Mouse (Mus musculus) 416B (cell line): ENCODE measurements around the gene Ccdc62.
A peak's percentile ranks its signal among the peaks of the same experiment; 100 is the strongest.

Experiments
- DNase-seq: peaks from one replicate; pipeline ENCODE4 v3.0.0; 2011; ENCODE audit warnings: low read depth

Gene Ccdc62

DNA sequence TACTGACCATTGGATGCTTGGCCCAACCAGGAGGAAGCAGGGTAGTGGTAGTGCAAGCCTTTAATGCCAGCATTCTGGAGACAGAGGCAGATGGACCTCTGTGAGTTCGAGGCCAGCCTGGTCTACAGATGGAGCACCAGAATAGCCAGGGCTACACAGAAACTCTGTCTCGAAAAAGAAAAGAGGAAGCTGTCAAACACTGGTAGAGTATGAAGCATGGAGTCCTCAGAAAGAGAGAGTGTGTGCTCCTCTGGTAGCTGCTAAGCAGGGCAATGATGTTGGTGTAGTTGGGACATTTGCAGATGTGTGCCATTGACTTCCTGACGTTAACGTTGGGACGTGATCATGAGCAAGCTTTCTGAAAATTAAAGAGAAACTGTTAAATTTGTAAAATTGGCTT, 8.0 kb downstream of the Ccdc62 start:
- no peak for DNase-seq

GRCm38 (mm10) chr5:123946546-123946945, 16.1 kb downstream of the Ccdc62 start:
- no peak for DNase-seq

GRCm38 (mm10) chr5:123947041-123947761, 16.7 kb downstream of the Ccdc62 start:
- DNase-seq, result peak; percentile 82

- DNase-seq, result no peak
Observed at GRCm38 (mm10) chr5:123952365-123953045, 22.0 kb downstream of the Ccdc62 start.

DNA sequence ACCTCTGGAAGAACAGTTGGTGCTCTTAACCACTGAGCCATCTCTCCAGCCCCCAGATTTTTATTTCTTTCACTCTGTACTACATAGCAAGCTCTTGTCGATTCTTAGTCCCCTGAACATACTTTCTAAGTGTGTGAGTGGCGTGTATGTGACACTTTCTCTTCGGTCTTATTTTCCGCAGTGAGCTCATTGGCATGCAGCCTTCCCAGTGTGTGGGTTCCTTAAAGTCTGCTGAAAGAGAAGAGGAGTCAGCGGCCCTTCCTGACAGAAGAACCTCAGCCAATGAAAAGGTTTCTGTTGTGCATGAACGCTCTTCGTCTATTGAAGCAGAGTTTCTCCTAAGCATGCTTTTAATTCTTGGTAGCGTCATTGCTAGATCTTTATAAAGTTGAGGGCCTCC, 26.7 kb downstream of the Ccdc62 start:
- DNase-seq, result no peak

GRCm38 (mm10) chr5:123959018-123959417, 28.5 kb downstream of the Ccdc62 start:
- no peak for DNase-seq

DNA sequence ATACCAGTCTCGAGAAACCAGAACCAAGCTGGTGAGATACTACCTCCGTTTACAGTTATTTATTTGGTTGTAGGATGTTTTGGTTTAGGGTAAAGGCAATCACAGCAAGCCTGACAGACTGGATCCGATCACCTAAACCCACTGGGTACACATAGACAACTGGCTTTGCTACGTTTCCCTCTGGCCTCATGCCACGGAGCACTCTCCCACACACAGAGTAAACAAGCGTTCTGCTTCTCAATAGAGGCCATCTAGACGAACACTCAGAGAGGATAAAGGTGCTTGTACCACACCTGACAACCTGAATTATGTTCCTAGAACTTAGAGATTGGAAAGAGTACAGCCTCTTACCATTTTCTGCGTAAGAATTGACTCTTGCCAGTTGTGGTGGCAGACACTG, 29.6 kb downstream of the Ccdc62 start:
- no peak for DNase-seq

GRCm38 (mm10) chr5:123961046-123961445, 30.6 kb downstream of the Ccdc62 start:
- DNase-seq, result no peak

- DNase-seq, result no peak
Observed at GRCm38 (mm10) chr5:123964208-123964607, 33.7 kb downstream of the Ccdc62 start.

DNA sequence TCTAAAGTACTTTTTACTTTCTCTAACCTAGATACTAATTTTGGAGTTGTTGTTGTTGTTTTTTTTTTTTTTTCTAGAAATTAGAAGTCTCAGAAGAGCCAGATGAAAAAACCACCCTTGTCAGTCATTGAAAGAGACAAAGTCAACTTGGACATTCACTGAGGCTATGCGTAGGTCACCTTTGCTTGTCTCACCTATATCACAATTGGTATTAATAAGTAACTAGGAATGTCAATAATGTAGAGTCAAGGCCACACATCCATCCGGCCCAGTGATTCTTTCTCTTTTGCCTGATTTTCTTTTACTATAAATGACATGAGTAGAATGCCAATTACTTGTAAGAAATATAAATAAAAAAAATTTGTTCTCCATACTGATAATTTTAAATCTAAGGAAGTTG, 36.3 kb downstream of the Ccdc62 start:
- DNase-seq, result no peak

GRCm38 (mm10) chr5:123968468-123968867, 38.0 kb downstream of the Ccdc62 start:
- no peak for DNase-seq

DNA sequence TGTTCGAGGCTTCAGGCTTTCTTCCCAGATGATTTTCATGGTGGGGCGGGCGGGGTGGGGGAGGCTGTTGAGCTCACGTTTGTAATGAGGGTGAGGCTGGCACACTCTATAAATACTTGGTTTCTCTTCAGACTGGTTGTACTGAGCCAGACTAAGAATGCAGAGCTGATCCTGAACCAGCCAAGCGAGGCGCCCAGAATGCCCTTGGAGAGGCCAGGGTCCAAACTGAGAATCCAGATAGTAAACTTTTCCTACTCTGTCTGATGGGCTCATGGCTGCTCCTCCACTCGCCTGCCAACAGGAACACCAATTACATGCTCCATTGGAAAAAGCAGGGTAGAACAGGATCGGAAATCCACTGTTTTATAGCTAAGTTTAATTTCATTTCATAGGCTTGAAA, 38.7 kb downstream of the Ccdc62 start:
- DNase-seq, result no peak

DNA sequence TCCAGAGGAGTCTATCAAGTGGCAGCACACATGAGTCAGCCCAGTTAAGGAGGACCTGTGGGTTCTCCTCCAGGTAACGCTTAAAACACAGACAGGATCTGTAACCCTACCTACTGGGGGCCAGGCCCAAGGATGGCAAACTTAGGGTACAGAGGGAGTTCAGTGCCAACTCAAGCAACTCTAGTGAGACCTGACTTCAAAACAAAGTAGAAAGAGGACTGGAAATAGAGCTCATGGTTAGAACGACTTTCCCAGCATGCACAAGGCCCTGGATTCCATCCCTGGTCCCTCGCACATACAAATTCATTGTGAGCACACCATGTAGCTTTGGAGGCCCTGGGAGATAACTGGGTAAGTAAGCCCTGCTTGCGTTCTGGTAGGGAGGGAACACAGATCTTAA, 40.1 kb downstream of the Ccdc62 start:
- no peak for DNase-seq

DNA sequence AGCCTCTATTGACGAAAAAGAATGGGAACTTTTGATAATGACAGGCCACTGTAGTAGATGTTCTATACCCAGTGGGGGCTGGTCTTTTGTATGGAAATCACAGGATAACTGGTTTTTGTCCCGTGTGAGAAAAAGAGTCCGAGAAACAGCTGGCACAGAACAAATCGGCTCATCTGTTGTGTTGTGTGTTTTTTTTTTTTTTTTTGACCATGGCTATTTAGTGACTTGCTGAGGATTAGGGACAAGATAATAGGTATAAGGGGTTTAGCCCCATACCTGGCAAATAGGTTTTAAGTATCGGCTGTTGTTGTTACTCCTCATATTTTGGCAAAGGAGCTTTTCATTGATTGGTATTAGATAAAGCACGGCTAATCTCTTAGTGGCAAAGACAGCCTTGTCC, 42.0 kb downstream of the Ccdc62 start:
- DNase-seq, result no peak

- peak; percentile 48 for DNase-seq
Observed at GRCm38 (mm10) chr5:123973299-123974178, 43.1 kb downstream of the Ccdc62 start, which contains the start of gene Hip1r. TSS of gene Hip1r (plus strand) at chr5:123973628.

GRCm38 (mm10) chr5:123974179-123974485, 43.7 kb downstream of the Ccdc62 start:
- DNase-seq, result no peak

DNA sequence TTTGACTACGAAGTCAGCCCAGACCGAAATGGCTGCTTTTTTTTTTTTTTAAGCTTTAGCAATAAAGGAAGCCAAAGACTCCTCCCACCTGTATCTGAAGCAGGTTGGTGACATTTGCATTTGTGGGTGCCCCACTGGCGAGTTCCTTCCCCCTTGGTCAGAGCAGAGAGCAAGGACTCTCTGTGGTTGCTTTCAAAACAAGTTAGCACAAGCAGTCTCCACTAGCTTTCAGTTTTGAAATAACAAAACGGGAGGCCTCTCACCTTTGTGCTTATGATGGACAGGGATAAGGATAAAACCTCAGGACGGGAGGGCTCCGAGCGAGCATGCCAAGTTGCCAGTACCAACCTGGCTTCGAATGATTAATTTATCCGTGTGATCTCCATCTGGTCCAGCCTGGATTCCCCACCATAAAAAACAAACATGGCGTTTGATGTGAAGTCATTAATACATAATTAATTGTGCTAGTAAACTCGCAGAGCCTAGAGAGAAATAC, 44.2 kb downstream of the Ccdc62 start:
- peak; percentile 83 for DNase-seq

- DNase-seq, result peak; percentile 38
Observed at GRCm38 (mm10) chr5:123975668-123976180, 45.2 kb downstream of the Ccdc62 start.

DNA sequence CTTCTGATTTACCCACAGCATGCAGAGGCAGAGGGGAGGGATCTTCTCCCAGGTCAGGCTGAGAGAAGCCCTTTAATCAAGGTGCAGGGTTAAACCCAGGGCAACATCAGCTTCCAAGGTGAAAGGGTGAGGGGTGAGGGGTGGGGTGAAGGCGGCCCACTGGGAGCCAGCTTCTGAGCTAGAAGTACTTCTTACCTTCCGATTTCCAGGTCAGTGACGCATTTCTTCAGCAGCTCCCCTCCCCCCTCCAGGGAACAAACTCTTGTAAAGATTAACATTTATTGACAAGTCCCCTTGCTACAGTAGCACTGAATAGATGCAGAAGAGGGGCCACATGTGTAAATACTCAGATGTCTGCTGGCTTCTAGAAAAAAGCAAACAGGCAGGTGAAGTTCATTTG, 46.8 kb downstream of the Ccdc62 start:
- no peak for DNase-seq

- no peak for DNase-seq
Observed at GRCm38 (mm10) chr5:123978131-123978530, 47.7 kb downstream of the Ccdc62 start.

- peak; percentile 60 for DNase-seq
Observed at GRCm38 (mm10) chr5:123979221-123979979, 48.9 kb downstream of the Ccdc62 start.

GRCm38 (mm10) chr5:123979980-123980369, 49.5 kb downstream of the Ccdc62 start:
- no peak for DNase-seq
